Mouse (Mus musculus) lung, adult 2 months (tissue): Measurements from ENCODE around the gene Ccdc151.

Source experiments
- CTCF ChIP-seq: fragments of 200-500 bp; IDR thresholded peaks from 2 replicates; pipeline ENCODE4 v1.5.1; 2011; ENCODE audit warnings: mild to moderate bottlenecking, low read length, control low read depth; ENCODE audit not compliant: insufficient read depth
- POLR2A ChIP-seq: fragments of 200-500 bp; IDR thresholded peaks from 2 replicates; pipeline ENCODE4 v1.6.1; 2011; ENCODE audit warnings: low read depth, mild to moderate bottlenecking, control low read depth, low read length, borderline replicate concordance; ENCODE audit errors: extremely low read depth

GRCm38 (mm10) chr9:22035300-22036044 lies 33.0 kb upstream of the Ccdc151 start:
- TF ChIP-seq CTCF = no peak
- no peak for TF ChIP-seq POLR2A
